Mouse (Mus musculus): ENCODE results near the gene Slc16a6. TPM values are rescaled to one million over a fixed set of nuclear protein-coding genes. Genes with fewer than 3 reads are reported as not detected.
A peak's percentile ranks its signal among the peaks of the same experiment; 100 is the strongest.
"Not testable (repeated sequence)": the region's sequence is repeated elsewhere in the genome, so short reads cannot be mapped to it uniquely, and the experiment has no call there.

Slc16a6 gene
- polyA plus RNA-seq, 1 experiment from 2014 or later, result 3.2 TPM

GRCm38 (mm10) chr11:109504977-109505376 lies 31.6 kb upstream of the Slc16a6 start:
- no peaks in the 10 kb centered on the region for H3K9me3 ChIP-seq (ENCODE audit: control insufficient read depth, low read length)
- H3K4me1 ChIP-seq (ENCODE audit: control insufficient read depth, insufficient read depth, low read length), result no peaks in the 10 kb centered on the region
- H3K36me3 ChIP-seq (ENCODE audit: control insufficient read depth, insufficient read depth, low read length), result no peaks in the 10 kb centered on the region
- WGBS, result 86% methylated on average over 9 of the region's 9 CpGs
- no peak overlapping the region for H3K4me3 ChIP-seq (ENCODE audit: low read depth, low read length)
- no peak overlapping the region for H3K4me2 ChIP-seq (ENCODE audit: low read depth)
- H3K9ac ChIP-seq (ENCODE audit: low read length), result no peak overlapping the region
- H3K27ac ChIP-seq (ENCODE audit: low read depth, low read length), result no peak overlapping the region
- ATAC-seq (ENCODE audit: insufficient read depth, low FRiP score, low TSS enrichment), result no peak
- H3K27me3 ChIP-seq (ENCODE audit: control insufficient read depth, insufficient read depth, low read length), result no peaks in the 10 kb centered on the region
- no peak for DNase-seq (ENCODE audit: low spot score)

GRCm38 (mm10) chr11:109500206-109500605 lies 26.8 kb upstream of the Slc16a6 start:
- ATAC-seq (ENCODE audit: insufficient read depth, low FRiP score, low TSS enrichment), result no peak
- WGBS, result 90% methylated on average over 5 of the region's 5 CpGs

GRCm38 (mm10) chr11:109497990-109498389 lies 24.6 kb upstream of the Slc16a6 start:
- H3K27me3 ChIP-seq (ENCODE audit: control insufficient read depth, insufficient read depth, low read length), result no peaks in the 10 kb centered on the region
- ATAC-seq (ENCODE audit: insufficient read depth, low FRiP score, low TSS enrichment) (no peak), DNase-seq (ENCODE audit: low spot score) (no peak)
- 72% methylated on average over 9 of the region's 9 CpGs for WGBS
- H3K9me3 ChIP-seq (ENCODE audit: control insufficient read depth, low read length), result no peaks in the 10 kb centered on the region
- no peak overlapping the region for H3K4me3 ChIP-seq (ENCODE audit: low read depth, low read length)
- no peak overlapping the region for H3K4me2 ChIP-seq (ENCODE audit: low read depth)
- no peaks in the 10 kb centered on the region for H3K36me3 ChIP-seq (ENCODE audit: control insufficient read depth, insufficient read depth, low read length)
- H3K9ac ChIP-seq (ENCODE audit: low read length), result no peak overlapping the region
- no peak overlapping the region for H3K27ac ChIP-seq (ENCODE audit: low read depth, low read length)
- peaks cover 5% of the 10 kb centered on the region; the same call in 1 of the 2 replicates for H3K4me1 ChIP-seq (ENCODE audit: control insufficient read depth, insufficient read depth, low read length)

More at GRCm38 (mm10) chr11:109500206-109500605, 26.8 kb upstream of the Slc16a6 start:
- Histone ChIP-seq H3K36me3 (ENCODE audit: control insufficient read depth, insufficient read depth, low read length) (no peaks in the 10 kb centered on the region), H3K4me3 (ENCODE audit: low read depth, low read length) (no peak overlapping the region), H3K9ac (ENCODE audit: low read length) (no peak overlapping the region), H3K9me3 (ENCODE audit: control insufficient read depth, low read length) (no peaks in the 10 kb centered on the region), H3K27ac (ENCODE audit: low read depth, low read length) (no peak overlapping the region), H3K4me2 (ENCODE audit: low read depth) (no peak overlapping the region), H3K4me1 (ENCODE audit: control insufficient read depth, insufficient read depth, low read length) (peaks cover 4% of the 10 kb centered on the region; the same call in 1 of the 2 replicates), H3K27me3 (ENCODE audit: control insufficient read depth, insufficient read depth, low read length) (no peaks in the 10 kb centered on the region)
- DNase-seq (ENCODE audit: low spot score), result no peak

- no peaks in the 10 kb centered on the region for H3K27me3 ChIP-seq (ENCODE audit: control insufficient read depth, insufficient read depth, low read length)
- no peak overlapping the region for H3K27ac ChIP-seq (ENCODE audit: low read depth, low read length)
- ATAC-seq (ENCODE audit: insufficient read depth, low FRiP score, low TSS enrichment) (no peak), DNase-seq (ENCODE audit: low spot score) (no peak)
- H3K4me2 ChIP-seq (ENCODE audit: low read depth), result no peak overlapping the region
- H3K4me1 ChIP-seq (ENCODE audit: control insufficient read depth, insufficient read depth, low read length), result peaks cover 5% of the 10 kb centered on the region; the same call in 1 of the 2 replicates
- H3K4me3 ChIP-seq (ENCODE audit: low read depth, low read length), result no peak overlapping the region
- H3K9me3 ChIP-seq (ENCODE audit: control insufficient read depth, low read length), result no peaks in the 10 kb centered on the region
- no peak overlapping the region for H3K9ac ChIP-seq (ENCODE audit: low read length)
- H3K36me3 ChIP-seq (ENCODE audit: control insufficient read depth, insufficient read depth, low read length), result no peaks in the 10 kb centered on the region
- 61% methylated on average over 6 of the region's 6 CpGs for WGBS
Measured at GRCm38 (mm10) chr11:109496996-109497714, 23.8 kb upstream of the Slc16a6 start.

- no peak for ATAC-seq (ENCODE audit: insufficient read depth, low FRiP score, low TSS enrichment)
- H3K27ac ChIP-seq (ENCODE audit: low read depth, low read length), result no peak overlapping the region
- H3K4me2 ChIP-seq (ENCODE audit: low read depth), result no peak overlapping the region
- H3K9me3 ChIP-seq (ENCODE audit: control insufficient read depth, low read length), result no peaks in the 10 kb centered on the region
- H3K36me3 ChIP-seq (ENCODE audit: control insufficient read depth, insufficient read depth, low read length), result no peaks in the 10 kb centered on the region
- H3K4me3 ChIP-seq (ENCODE audit: low read depth, low read length), result no peak overlapping the region
- WGBS, result 85% methylated on average over 7 of the region's 7 CpGs
- no peak for DNase-seq (ENCODE audit: low spot score)
- H3K9ac ChIP-seq (ENCODE audit: low read length), result no peak overlapping the region
- H3K4me1 ChIP-seq (ENCODE audit: control insufficient read depth, insufficient read depth, low read length), result peaks cover 5% of the 10 kb centered on the region; the same call in 1 of the 2 replicates
- no peaks in the 10 kb centered on the region for H3K27me3 ChIP-seq (ENCODE audit: control insufficient read depth, insufficient read depth, low read length)
Measured at GRCm38 (mm10) chr11:109496475-109496993, 23.1 kb upstream of the Slc16a6 start.

- WGBS, result 56% methylated on average over 14 of the region's 14 CpGs
- no peaks in the 10 kb centered on the region for H3K27me3 ChIP-seq (ENCODE audit: control insufficient read depth, insufficient read depth, low read length)
Measured at GRCm38 (mm10) chr11:109495771-109496474, 22.5 kb upstream of the Slc16a6 start.

GRCm38 (mm10) chr11:109494890-109495770 lies 21.7 kb upstream of the Slc16a6 start:
- DNase-seq (ENCODE audit: low spot score), result no peak
- WGBS, result 53% methylated on average over 24 of the region's 24 CpGs
- ATAC-seq (ENCODE audit: insufficient read depth, low FRiP score, low TSS enrichment), result no peak; the same call in 1 of the 2 replicates
- H3K9me3 ChIP-seq (ENCODE audit: control insufficient read depth, low read length), result no peaks in the 10 kb centered on the region
- no peak overlapping the region for H3K9ac ChIP-seq (ENCODE audit: low read length)
- H3K4me2 ChIP-seq (ENCODE audit: low read depth), result no peak overlapping the region
- H3K27me3 ChIP-seq (ENCODE audit: control insufficient read depth, insufficient read depth, low read length), result no peaks in the 10 kb centered on the region
- H3K4me3 ChIP-seq (ENCODE audit: low read depth, low read length), result no peak overlapping the region
- H3K36me3 ChIP-seq (ENCODE audit: control insufficient read depth, insufficient read depth, low read length), result no peaks in the 10 kb centered on the region
- H3K4me1 ChIP-seq (ENCODE audit: control insufficient read depth, insufficient read depth, low read length), result peaks cover 5% of the 10 kb centered on the region; the same call in 1 of the 2 replicates
- H3K27ac ChIP-seq (ENCODE audit: low read depth, low read length), result 0 out of 2 replicates have a peak overlapping the region, but pooled peaks have one; percentile 2

More at GRCm38 (mm10) chr11:109495771-109496474, 22.5 kb upstream of the Slc16a6 start:
- Histone ChIP-seq H3K27ac (ENCODE audit: low read depth, low read length) (no peak overlapping the region), H3K4me3 (ENCODE audit: low read depth, low read length) (no peak overlapping the region), H3K4me1 (ENCODE audit: control insufficient read depth, insufficient read depth, low read length) (peaks cover 5% of the 10 kb centered on the region; the same call in 1 of the 2 replicates), H3K9ac (ENCODE audit: low read length) (no peak overlapping the region), H3K9me3 (ENCODE audit: control insufficient read depth, low read length) (no peaks in the 10 kb centered on the region), H3K4me2 (ENCODE audit: low read depth) (no peak overlapping the region), H3K36me3 (ENCODE audit: control insufficient read depth, insufficient read depth, low read length) (no peaks in the 10 kb centered on the region)
- ATAC-seq (ENCODE audit: insufficient read depth, low FRiP score, low TSS enrichment) (no peak), DNase-seq (ENCODE audit: low spot score) (no peak)

- not testable (repeated sequence) for H3K4me3 ChIP-seq (ENCODE audit: low read depth, low read length); H3K27me3 ChIP-seq (ENCODE audit: control insufficient read depth, insufficient read depth, low read length); H3K27ac ChIP-seq (ENCODE audit: low read depth, low read length); H3K4me2 ChIP-seq (ENCODE audit: low read depth); H3K9ac ChIP-seq (ENCODE audit: low read length); H3K4me1 ChIP-seq (ENCODE audit: control insufficient read depth, insufficient read depth, low read length); H3K9me3 ChIP-seq (ENCODE audit: control insufficient read depth, low read length); DNase-seq (ENCODE audit: low spot score); H3K36me3 ChIP-seq (ENCODE audit: control insufficient read depth, insufficient read depth, low read length); ATAC-seq (ENCODE audit: insufficient read depth, low FRiP score, low TSS enrichment)
- WGBS, result 89% methylated on average over 8 of the region's 8 CpGs
Measured at GRCm38 (mm10) chr11:109492847-109493464, 19.6 kb upstream of the Slc16a6 start.

Measured in neural tube, embryonic 11.5 days (tissue).